Mouse (Mus musculus) ES-E14 (cell line): ENCODE data around the gene Gnb2. TPM values are rescaled to one million over a fixed set of nuclear protein-coding genes. Genes with fewer than 3 reads are reported as not detected.

ENCODE experiments used
- DNase-seq: peaks from one replicate; pipeline ENCODE4 v3.0.0-alpha.2; 2013; ENCODE audit warnings: low read depth, low spot score
- H3K27ac ChIP-seq: 2 replicates; pipeline ENCODE4 v1.5.1; 2012; ENCODE audit warnings: low read depth, mild to moderate bottlenecking, low read length, moderate library complexity, mixed read lengths; ENCODE audit not compliant: poor library complexity, insufficient read depth, severe bottlenecking
- H3K36me3 ChIP-seq: 2 replicates; pipeline ENCODE4 v1.6.1; 2012; ENCODE audit warnings: mild to moderate bottlenecking, low read length, moderate library complexity, mixed read lengths; ENCODE audit not compliant: control insufficient read depth, poor library complexity, insufficient read depth, severe bottlenecking
- H3K4me1 ChIP-seq, 2 experiments: fragments of 150-350 bp in 1 of 2; sonication (generic) in 1 of 2; 2 replicates each; pipeline ENCODE4 v1.6.1; 2012; ENCODE audit warnings: low read length in 2 of 2, mild to moderate bottlenecking in 1 of 2, mixed read lengths in 1 of 2; ENCODE audit not compliant: control insufficient read depth in 2 of 2, insufficient read depth in 2 of 2, poor library complexity in 1 of 2
- H3K4me3 ChIP-seq, 2 experiments: fragments of 150-350 bp in 1 of 2; sonication (generic) in 1 of 2; 2 replicates each; pipeline ENCODE4 v1.5.1; 2012; ENCODE audit warnings: low read length in 2 of 2, low read depth in 1 of 2, mild to moderate bottlenecking in 1 of 2, mixed read lengths in 1 of 2; ENCODE audit not compliant: insufficient read depth in 1 of 2, poor library complexity in 1 of 2, severe bottlenecking in 1 of 2
- H3K9ac ChIP-seq: 2 replicates; pipeline ENCODE4 v1.6.1; 2012; ENCODE audit warnings: low read depth, mild to moderate bottlenecking, low read length, mixed read lengths; ENCODE audit not compliant: poor library complexity, insufficient read depth, severe bottlenecking
- H3K9me3 ChIP-seq: fragments of 150-350 bp; sonication (generic); 2 replicates; pipeline ENCODE4 v1.6.1; 2012; ENCODE audit warnings: low read depth, mild to moderate bottlenecking, low read length; ENCODE audit not compliant: control insufficient read depth, insufficient read depth
- CHD2 ChIP-seq: IDR thresholded peaks from 2 replicates; pipeline ENCODE4 v1.6.1; 2014; ENCODE audit warnings: mild to moderate bottlenecking, low read depth, low read length, inconsistent platforms
- HCFC1 ChIP-seq: IDR thresholded peaks from 2 replicates; pipeline ENCODE4 v1.6.1; 2012; ENCODE audit warnings: low read length, inconsistent platforms, borderline replicate concordance; ENCODE audit not compliant: insufficient read depth
- MAFK ChIP-seq: IDR thresholded peaks from 2 replicates; pipeline ENCODE4 v1.6.1; 2014; ENCODE audit warnings: mild to moderate bottlenecking, low read depth, low read length, inconsistent platforms; ENCODE audit not compliant: insufficient read depth
- ZC3H11A ChIP-seq: IDR thresholded peaks from 2 replicates; pipeline ENCODE4 v1.6.1; 2012; ENCODE audit warnings: low read depth, mild to moderate bottlenecking, inconsistent platforms, low read length, borderline replicate concordance
- ZNF384 ChIP-seq: IDR thresholded peaks from 2 replicates; pipeline ENCODE4 v1.6.1; 2012; ENCODE audit warnings: low read depth, low read length, inconsistent platforms
- in situ Hi-C, 2 experiments: fragments of 600-800 bp; cut with MboI; formaldehyde crosslinking; loops; one replicate each; pipeline ENCODE4 v1.15.1; 2025; ENCODE audit warnings: low sequenced_read_pairs in 2 of 2, inconsistent platforms in 1 of 2; ENCODE audit not compliant: unreplicated experiment in 2 of 2
- total RNA-seq: library from RNA; depleted of rRNA; stranded (reverse); fragments of 300-350 nt; gene quantifications from 2 replicates; pipeline ENCODE4 v1.2.3, GENCODE M21; 2012

The Gnb2 gene
- total RNA-seq, 1 experiment, result 297 TPM

GRCm38 (mm10) chr5:137549840-137550239 is 16.5 kb upstream of the Gnb2 start:
- Histone ChIP-seq H3K36me3 (no peaks in the 10 kb centered on the region), H3K4me3 (no peak overlapping the region), H3K4me1 (0 out of 4 replicates have a peak, but pooled peaks cover 0 to 2% of the 10 kb centered on the region in 2 experiments), H3K27ac (no peak overlapping the region), H3K9me3 (no peaks in the 10 kb centered on the region), H3K9ac (no peak overlapping the region)
- in situ Hi-C loops, result no loop called here
- TF ChIP-seq HCFC1 (no peak), ZNF384 (no peak), CHD2 (no peak), MAFK (no peak), ZC3H11A (no peak)
- no peak for DNase-seq

DNA sequence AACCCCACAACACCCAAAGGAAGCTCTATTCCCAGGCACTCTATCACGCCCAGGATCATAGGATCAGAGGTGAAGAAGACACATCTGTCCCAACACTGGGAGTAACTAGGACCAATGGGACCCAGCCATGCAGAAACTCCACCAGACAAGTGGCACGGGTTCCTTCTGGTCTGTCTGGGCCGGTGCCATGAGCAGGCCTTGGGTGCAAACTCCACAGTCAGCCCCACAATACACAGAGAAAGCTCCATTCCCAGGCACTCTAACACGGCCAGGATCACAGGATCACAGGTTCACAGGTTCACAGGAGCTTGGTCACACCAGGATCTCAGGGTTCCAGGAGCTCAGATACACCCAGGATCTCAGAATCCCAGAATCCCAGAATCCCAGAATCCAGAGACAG is 12.3 kb upstream of the Gnb2 start:
- Histone ChIP-seq H3K4me1 (no peaks in the 10 kb centered on the region), H3K9ac (no peak overlapping the region), H3K27ac (no peak overlapping the region), H3K4me3 (no peak overlapping the region), H3K36me3 (no peaks in the 10 kb centered on the region), H3K9me3 (no peaks in the 10 kb centered on the region)
- in situ Hi-C loops, result no loop called here
- no peak for DNase-seq
- no peak for TF ChIP-seq MAFK
- no peak for TF ChIP-seq ZC3H11A
- TF ChIP-seq CHD2, result no peak
- TF ChIP-seq ZNF384, result no peak
- no peak for TF ChIP-seq HCFC1

GRCm38 (mm10) chr5:137544926-137545325 is 11.6 kb upstream of the Gnb2 start:
- in situ Hi-C loops, result no loop called here
- H3K9ac ChIP-seq, result no peak overlapping the region
- H3K4me1 ChIP-seq, result no peaks in the 10 kb centered on the region
- H3K9me3 ChIP-seq, result no peaks in the 10 kb centered on the region
- H3K4me3 ChIP-seq, result no peak overlapping the region
- no peak for TF ChIP-seq MAFK
- no peak for TF ChIP-seq CHD2
- no peak for TF ChIP-seq ZNF384
- no peak for TF ChIP-seq ZC3H11A
- TF ChIP-seq HCFC1, result no peak
- DNase-seq, result no peak
- no peak overlapping the region for H3K27ac ChIP-seq
- H3K36me3 ChIP-seq, result no peaks in the 10 kb centered on the region

GRCm38 (mm10) chr5:137541768-137542540 is 8.6 kb upstream of the Gnb2 start:
- H3K9ac ChIP-seq, result no peak overlapping the region
- H3K36me3 ChIP-seq, result no peaks in the 10 kb centered on the region
- TF ChIP-seq ZNF384 (no peak), CHD2 (no peak), HCFC1 (no peak), MAFK (no peak), ZC3H11A (no peak)
- no peaks in the 10 kb centered on the region for H3K4me1 ChIP-seq
- no peak overlapping the region for H3K4me3 ChIP-seq
- no peaks in the 10 kb centered on the region for H3K9me3 ChIP-seq
- DNase-seq, result no peak
- H3K27ac ChIP-seq, result no peak overlapping the region
- in situ Hi-C loops, result no loop called here

DNA sequence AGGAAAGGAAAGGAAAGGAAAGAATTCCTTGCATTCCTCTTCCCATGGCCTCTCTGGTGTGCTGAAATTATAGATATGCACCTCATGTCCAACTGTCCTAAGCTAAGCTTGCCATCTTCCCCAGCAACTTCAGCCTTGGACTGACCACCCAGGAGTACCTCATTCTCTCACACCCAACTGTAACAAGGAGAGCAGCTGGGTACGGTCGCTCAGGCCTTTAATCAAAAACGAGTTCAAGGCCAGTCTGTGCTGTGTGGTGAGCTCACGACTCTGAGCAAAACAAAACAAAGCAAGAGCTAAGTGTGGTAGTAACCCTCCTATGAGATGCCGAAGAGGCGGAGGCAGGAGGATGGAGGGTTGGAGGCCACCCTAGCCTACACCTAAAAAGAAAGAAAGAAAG is 7.7 kb upstream of the Gnb2 start:
- Histone ChIP-seq H3K36me3 (no peaks in the 10 kb centered on the region), H3K4me3 (no peak overlapping the region), H3K27ac (no peak overlapping the region), H3K9ac (no peak overlapping the region), H3K4me1 (no peaks in the 10 kb centered on the region), H3K9me3 (no peaks in the 10 kb centered on the region)
- TF ChIP-seq ZNF384 (no peak), MAFK (no peak), HCFC1 (no peak), ZC3H11A (no peak), CHD2 (no peak)
- in situ Hi-C loops, result no loop called here
- no peak for DNase-seq
